ENCODE assay signal across 24 mouse cellular contexts in the genomic region with DNA sequence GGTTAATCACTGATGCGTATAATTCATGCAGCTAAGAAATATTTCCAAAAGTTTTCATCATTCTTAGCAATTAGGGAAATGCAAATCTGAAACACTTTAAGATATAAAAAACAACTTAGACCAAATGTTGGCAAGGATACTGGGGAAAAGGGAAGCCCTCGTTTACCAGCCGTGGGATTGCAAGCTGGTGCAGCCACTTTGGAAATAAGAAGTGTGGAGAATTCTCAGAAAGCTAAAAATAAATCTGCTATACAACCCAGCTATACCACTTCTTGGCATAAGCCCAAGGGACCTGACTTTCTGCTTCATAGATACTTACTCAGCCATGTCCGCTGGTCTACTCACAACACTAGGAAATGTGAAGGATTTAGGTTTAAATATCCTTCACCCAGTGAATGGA. TPM values are rescaled to one million over a fixed set of nuclear protein-coding genes. Genes with fewer than 3 reads are reported as not detected.
DNase-seq lines count a peak whose midpoint lies in the region; ATAC-seq lines count a peak whose summit lies in the region.
"Had no signal": no experiment of that assay in that cellular context is flagged by ENCODE, and none has a peak within 500 bp of the region (broad histone marks: within the 10 kb centered on the region; RNA-seq: fewer than 3 reads in every experiment).

No protein-coding gene starts in this region.

- no peaks in the 10 kb centered on the region for H3K4me1 ChIP-seq in forebrain, embryonic 14.5 days (ENCODE audit: control insufficient read depth, insufficient read depth, low read length)
- H3K4me1 ChIP-seq in forebrain, embryonic 12.5 days = no peaks in the 10 kb centered on the region
- H3K4me1 ChIP-seq: embryonic facial prominence, embryonic 15.5 days; heart, embryonic 13.5 days; midbrain, embryonic 12.5 days had no signal

- H3K9ac ChIP-seq in forebrain, embryonic 14.5 days (ENCODE audit: low read length) = no peak overlapping the region
- no peak overlapping the region for H3K9ac ChIP-seq in forebrain, embryonic 12.5 days
- H3K9ac ChIP-seq: embryonic facial prominence, embryonic 15.5 days; heart, embryonic 13.5 days; midbrain, embryonic 12.5 days had no signal

- no peak for ATAC-seq in forebrain, embryonic 14.5 days
- no peak for ATAC-seq in forebrain, embryonic 12.5 days (ENCODE audit: low FRiP score)
- ATAC-seq: intestine, postnatal 0 days had no signal

- no peak overlapping the region for H3K4me3 ChIP-seq in forebrain, embryonic 14.5 days (ENCODE audit: low read depth, low read length)
- no peak overlapping the region for H3K4me3 ChIP-seq in forebrain, embryonic 12.5 days (replicated peaks)
- H3K4me3 ChIP-seq: embryonic facial prominence, embryonic 15.5 days; heart, embryonic 13.5 days; layer of hippocampus, adult 2 months; midbrain, embryonic 12.5 days had no signal

- no peaks in the 10 kb centered on the region for H3K9me3 ChIP-seq in forebrain, embryonic 14.5 days (replicated peaks; ENCODE audit: control insufficient read depth, low read length)
- H3K9me3 ChIP-seq in forebrain, embryonic 12.5 days = no peaks in the 10 kb centered on the region
- H3K9me3 ChIP-seq: embryonic facial prominence, embryonic 15.5 days; heart, embryonic 13.5 days; midbrain, embryonic 12.5 days had no signal

- 83% methylated on average over 4 of the region's 4 CpGs for WGBS in forebrain, embryonic 14.5 days
- WGBS in forebrain, embryonic 12.5 days = 93% methylated on average over 4 of the region's 4 CpGs

- no peak overlapping the region for H3K4me2 ChIP-seq in forebrain, embryonic 14.5 days (ENCODE audit: low read length)
- H3K4me2 ChIP-seq in forebrain, embryonic 12.5 days = no peak overlapping the region
- H3K4me2 ChIP-seq: embryonic facial prominence, embryonic 15.5 days; heart, embryonic 13.5 days; midbrain, embryonic 12.5 days had no signal

- DNase-seq in forebrain, embryonic 14.5 days (ENCODE audit: low spot score) = peak; percentile 17
- peak; percentile 46 to 85 for DNase-seq in left cerebral cortex, postnatal 14 days (ENCODE audit: low spot score in 2 of 2)
- no peak for DNase-seq in left cerebral cortex, postnatal 4 days
- peak; percentile 35 to 44 for DNase-seq in right cerebral cortex, adult 2 months (ENCODE audit: low spot score in 2 of 2)
- DNase-seq in right cerebral cortex, postnatal 25 days = no peak
- no peak for DNase-seq in adrenal gland, postnatal 36 days
- DNase-seq: adrenal gland, postnatal 25 days; cerebellum, adult 18-20 months; cerebellum, postnatal 25 days; embryo, embryonic 11 days; gastrocnemius, postnatal 25 days; heart, adult 18-20 months; heart, postnatal 14 days; kidney, postnatal 25 days; layer of hippocampus, postnatal 36 days; lung, postnatal 10 days; thymus, adult 2 months; thymus, postnatal 4 days had no signal

- no peaks in the 10 kb centered on the region for H3K36me3 ChIP-seq in forebrain, embryonic 14.5 days (ENCODE audit: control insufficient read depth, insufficient read depth, low read length)
- H3K36me3 ChIP-seq in forebrain, embryonic 12.5 days (replicated peaks) = no peaks in the 10 kb centered on the region
- H3K36me3 ChIP-seq: embryonic facial prominence, embryonic 15.5 days; heart, embryonic 13.5 days; midbrain, embryonic 12.5 days had no signal

- H3K27me3 ChIP-seq in forebrain, embryonic 14.5 days (replicated peaks; ENCODE audit: control insufficient read depth, insufficient read depth, low read length) = no peaks in the 10 kb centered on the region
- H3K27me3 ChIP-seq in forebrain, embryonic 12.5 days = no peaks in the 10 kb centered on the region
- H3K27me3 ChIP-seq: embryonic facial prominence, embryonic 15.5 days; heart, embryonic 13.5 days; midbrain, embryonic 12.5 days had no signal

- intact Hi-C loops in left cerebral cortex, postnatal 14 days (cut with DNase I) = no loop called here
- intact Hi-C loops in left cerebral cortex, postnatal 4 days (cut with DNase I) = no loop called here

- no peak overlapping the region for H3K27ac ChIP-seq in forebrain, embryonic 14.5 days (ENCODE audit: low read depth, low read length)
- H3K27ac ChIP-seq in forebrain, embryonic 12.5 days = no peak overlapping the region
- H3K27ac ChIP-seq: embryonic facial prominence, embryonic 15.5 days; heart, embryonic 13.5 days; layer of hippocampus, adult 2 months; midbrain, embryonic 12.5 days had no signal

RNA-seq across cellular contexts. Expression of a gene that starts 51.2 kb away (rescaled TPM):
- 8.6 and 9.6 TPM in 2 replicates for polyA plus RNA-seq in forebrain, embryonic 14.5 days (2014; fragmentation: Nextera tagmentation; extraction: Ambion mirVana)
- 16.3 and 17.7 TPM in 2 replicates for polyA plus RNA-seq in forebrain, embryonic 12.5 days (2016; fragmentation: Nextera tagmentation; extraction: Ambion mirVana)
- total RNA-seq in left cerebral cortex, postnatal 14 days (2021) = 10 to 100 TPM; 25.8 to 26.7 TPM
- total RNA-seq in left cerebral cortex, postnatal 4 days (2021) = 10 to 100 TPM; 24.7 to 27.3 TPM
- total RNA-seq in adrenal gland, postnatal 36 days (2021) = 10 to 100 TPM; 25.1 to 30.1 TPM

Comparison
In these comparisons a context has a peak if more than half of its experiments do, and no peak if none do; other contexts are left out.
1. DNase-seq: peak in forebrain, embryonic 14.5 days (single experiment), left cerebral cortex, postnatal 14 days (2 of 2) and right cerebral cortex, adult 2 months (2 of 2); none in left cerebral cortex, postnatal 4 days (single experiment), right cerebral cortex, postnatal 25 days (single experiment) and adrenal gland, postnatal 36 days (0 of 2).